Mouse (Mus musculus) kidney, adult 2 months (tissue): ENCODE measurements around the gene Ift43.

Source experiments
- CTCF ChIP-seq: fragments of 200-500 bp; conservative IDR thresholded peaks from 2 replicates; pipeline ENCODE4 v1.5.1; 2011; ENCODE audit warnings: low read depth, mild to moderate bottlenecking, control low read depth, low read length, moderate library complexity, mixed read lengths; ENCODE audit not compliant: insufficient read depth, insufficient read length
- POLR2A ChIP-seq: fragments of 200-500 bp; IDR thresholded peaks from one replicate; pipeline ENCODE4 v1.6.1; 2011; ENCODE audit warnings: low read depth, low read length, control low read depth

DNA sequence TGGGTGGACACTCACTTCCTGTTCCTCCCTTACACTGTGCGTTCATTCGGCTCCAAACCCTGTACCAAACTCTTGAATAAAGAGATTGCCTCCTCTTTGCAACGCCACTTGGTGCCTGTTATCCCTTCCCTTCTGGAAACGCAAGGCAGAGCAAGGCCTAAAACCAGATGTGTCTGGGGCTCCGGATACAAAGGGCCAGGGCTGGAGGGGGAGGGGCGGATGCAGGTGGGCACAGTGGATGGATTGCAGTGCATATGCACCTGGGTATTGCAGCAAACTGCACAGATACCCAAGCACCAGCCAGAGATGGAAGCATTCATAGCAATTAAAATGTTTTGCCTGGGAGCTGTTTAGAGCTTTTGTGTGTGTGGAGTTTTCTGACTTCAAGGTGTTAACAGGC is 91.0 kb downstream of the Ift43 start:
- TF ChIP-seq CTCF (no peak), POLR2A (no peak)
